Mouse (Mus musculus) intestine, embryonic 16.5 days (tissue): Measurements from ENCODE around the gene Gm45711. TPM values are rescaled to one million over a fixed set of nuclear protein-coding genes. Genes with fewer than 3 reads are reported as not detected.
A peak's percentile ranks its signal among the peaks of the same experiment; 100 is the strongest.

Source experiments
- ATAC-seq: fragments of 200-750 bp; cut with Nextera tagmentation; 2 replicates; pipeline ENCODE4 v1.8.0; 2017; ENCODE audit warnings: moderate TSS enrichment, moderate library complexity
- H3K27ac ChIP-seq: fragments of 300-500 bp; sonication (generic); 2 replicates; pipeline ENCODE4 v1.5.1; 2014; ENCODE audit warnings: mild to moderate bottlenecking, low read length
- H3K27me3 ChIP-seq: fragments of 300-500 bp; sonication (generic); replicated peaks from 2 replicates; pipeline ENCODE4 v1.6.1; 2014; ENCODE audit warnings: low read length, control low read depth, mixed read lengths; ENCODE audit not compliant: control insufficient read depth, insufficient read depth
- H3K36me3 ChIP-seq: fragments of 300-500 bp; sonication (generic); 2 replicates; pipeline ENCODE4 v1.6.1; 2014; ENCODE audit warnings: low read length, control low read depth; ENCODE audit not compliant: control insufficient read depth, insufficient read depth
- H3K4me1 ChIP-seq: fragments of 300-500 bp; sonication (generic); 2 replicates; pipeline ENCODE4 v1.6.1; 2014; ENCODE audit warnings: low read length, control low read depth, mixed read lengths; ENCODE audit not compliant: control insufficient read depth, insufficient read depth
- H3K4me2 ChIP-seq: fragments of 300-500 bp; sonication (generic); 2 replicates; pipeline ENCODE4 v1.6.1; 2014; ENCODE audit warnings: low read depth, low read length, control low read depth
- H3K4me3 ChIP-seq: fragments of 300-500 bp; sonication (generic); 2 replicates; pipeline ENCODE4 v1.5.1; 2014; ENCODE audit warnings: mild to moderate bottlenecking, low read length
- H3K9ac ChIP-seq: fragments of 300-500 bp; sonication (generic); 2 replicates; pipeline ENCODE4 v1.6.1; 2014; ENCODE audit warnings: low read depth, low read length
- H3K9me3 ChIP-seq: fragments of 300-500 bp; sonication (generic); 2 replicates; pipeline ENCODE4 v1.6.1; 2016; ENCODE audit warnings: low read length, control low read depth; ENCODE audit not compliant: control insufficient read depth
- WGBS: fragments of 180-500 bp; shearing (Covaris S2); extraction: QIAGEN DNeasy Blood & Tissue Kit; methylation state at CpG from one replicate; pipeline ENCODE4 v1.1.7; 2014; 5-methylcytosine and 5-hydroxymethylcytosine counted together
- polyA plus RNA-seq: library from polyadenylated mRNA; unstranded; fragments of >200 nt; fragmentation: Nextera tagmentation; extraction: Ambion mirVana; gene quantifications from 2 replicates; pipeline ENCODE4 v1.2.1, GENCODE M21; 2015

Gene Gm45711
- polyA plus RNA-seq, 1 experiment from 2014 or later = not detected

GRCm38 (mm10) chr8:104234573-104234972 lies 75.3 kb downstream of the Gm45711 start:
- Histone ChIP-seq H3K27ac (no peak overlapping the region), H3K27me3 (no peaks in the 10 kb centered on the region), H3K4me2 (no peak overlapping the region), H3K36me3 (peaks cover 15% of the 10 kb centered on the region), H3K9me3 (no peaks in the 10 kb centered on the region), H3K4me3 (no peak overlapping the region), H3K4me1 (no peaks in the 10 kb centered on the region), H3K9ac (no peak overlapping the region)
- peak; percentile 33; the same call in 1 of the 2 replicates for ATAC-seq
- 58% methylated on average over 6 of the region's 6 CpGs for WGBS

- Histone ChIP-seq H3K4me1 (no peaks in the 10 kb centered on the region), H3K4me3 (no peak overlapping the region), H3K9ac (no peak overlapping the region), H3K9me3 (no peaks in the 10 kb centered on the region), H3K36me3 (peaks cover 13% of the 10 kb centered on the region), H3K27me3 (no peaks in the 10 kb centered on the region), H3K27ac (no peak overlapping the region), H3K4me2 (no peak overlapping the region)
- ATAC-seq = no peak
- 95% methylated on average over 5 of the region's 5 CpGs for WGBS
Observed at GRCm38 (mm10) chr8:104232919-104233318, 77.0 kb downstream of the Gm45711 start.

GRCm38 (mm10) chr8:104232039-104232438 lies 77.8 kb downstream of the Gm45711 start:
- Histone ChIP-seq H3K27ac (no peak overlapping the region), H3K27me3 (no peaks in the 10 kb centered on the region), H3K9ac (no peak overlapping the region), H3K4me1 (no peaks in the 10 kb centered on the region), H3K4me2 (no peak overlapping the region), H3K4me3 (no peak overlapping the region), H3K36me3 (peaks cover 16% of the 10 kb centered on the region), H3K9me3 (no peaks in the 10 kb centered on the region)
- WGBS = 96% methylated on average over 4 of the region's 4 CpGs
- ATAC-seq = no peak

Other genes starting within 250 kb of the Gm45711 start
- gene Cdh5, start 208.5 kb downstream of the Gm45711 start, polyA plus RNA-seq = 17.8 and 19.7 TPM in 2 replicates
- gene Bean1, start 139.6 kb downstream of the Gm45711 start, polyA plus RNA-seq = 0.82 and 1.1 TPM in 2 replicates
- gene Tk2, start 61.5 kb downstream of the Gm45711 start, polyA plus RNA-seq = 13.4 and 14.0 TPM in 2 replicates
- 27.6 and 30.6 TPM in 2 replicates for gene Cklf, start 59.2 kb downstream of the Gm45711 start, polyA plus RNA-seq
- gene Cmtm2a, start 16.9 kb downstream of the Gm45711 start, polyA plus RNA-seq = not detected in 2 replicates
- gene Cmtm1, start 64 bp upstream of the Gm45711 start, polyA plus RNA-seq = not detected in 2 replicates
- gene Gm11020, start 11.5 kb upstream of the Gm45711 start, polyA plus RNA-seq = not detected in 2 replicates
- gene Cmtm2b, start 12.1 kb upstream of the Gm45711 start, polyA plus RNA-seq = not detected in 2 replicates
- 98.2 and 105 TPM in 2 replicates for gene Cmtm3, start 29.3 kb upstream of the Gm45711 start, polyA plus RNA-seq
- 4.2 and 5.1 TPM in 2 replicates for gene Cmtm4, start 85.7 kb upstream of the Gm45711 start, polyA plus RNA-seq
- gene Dync1li2, start 133.0 kb upstream of the Gm45711 start, polyA plus RNA-seq = 38.7 and 39.7 TPM in 2 replicates
- 0.07 and 0.21 TPM in 2 replicates for gene Terb1, start 199.8 kb upstream of the Gm45711 start, polyA plus RNA-seq
- gene Nae1, start 224.6 kb upstream of the Gm45711 start, polyA plus RNA-seq = 61.2 and 71.3 TPM in 2 replicates
- 1.2 and 1.4 TPM in 2 replicates for gene Car7, start 224.6 kb upstream of the Gm45711 start, polyA plus RNA-seq